Mouse (Mus musculus) C2C12 (cell line): ENCODE results near the gene Rufy1. TPM values are rescaled to one million over a fixed set of nuclear protein-coding genes. Genes with fewer than 3 reads are reported as not detected.

ENCODE experiments used
- H3K27me3 ChIP-seq: one replicate; pipeline ENCODE4 v1.6.1; 2011; ENCODE audit not compliant: control insufficient read depth, insufficient read depth, insufficient read length
- H3K36me3 ChIP-seq: one replicate; pipeline ENCODE4 v1.6.1; 2011; ENCODE audit not compliant: control insufficient read depth, insufficient read depth
- H3K4me3 ChIP-seq: one replicate; pipeline ENCODE4 v1.5.1; 2011; ENCODE audit warnings: mild to moderate bottlenecking, control low read depth; ENCODE audit not compliant: poor library complexity, insufficient read depth, severe bottlenecking
- H3K79me2 ChIP-seq: one replicate; pipeline ENCODE4 v1.6.1; 2011; ENCODE audit not compliant: control insufficient read depth, insufficient read depth
- H3K79me3 ChIP-seq: one replicate; pipeline ENCODE4 v1.6.1; 2011; ENCODE audit warnings: low read depth, control low read depth
- H3ac ChIP-seq: one replicate; pipeline ENCODE3; 2011; ENCODE audit warnings: low read depth; ENCODE audit not compliant: control insufficient read depth, insufficient read length
- CEBPB ChIP-seq: IDR thresholded peaks from one replicate; pipeline ENCODE4 v1.6.1; 2011; ENCODE audit warnings: low read depth, mild to moderate bottlenecking, control low read depth, moderate library complexity
- CTCF ChIP-seq: IDR thresholded peaks from one replicate; pipeline ENCODE4 v1.5.1; 2011; ENCODE audit not compliant: control insufficient read depth, insufficient read depth, insufficient read length
- FOSL1 ChIP-seq: IDR thresholded peaks from one replicate; pipeline ENCODE4 v1.8.0; 2011; ENCODE audit warnings: mild to moderate bottlenecking, low read length; ENCODE audit not compliant: poor library complexity, insufficient read depth, severe bottlenecking
- MAX ChIP-seq: IDR thresholded peaks from one replicate; pipeline ENCODE4 v1.6.1; 2011; ENCODE audit warnings: mild to moderate bottlenecking, control low read depth
- MYOD1 ChIP-seq: IDR thresholded peaks from one replicate; pipeline ENCODE4 v1.6.1; 2011; ENCODE audit warnings: low read depth; ENCODE audit not compliant: control insufficient read depth, insufficient read length
- MYOG ChIP-seq: IDR thresholded peaks from one replicate; pipeline ENCODE4 v1.6.1; 2011; ENCODE audit not compliant: control insufficient read depth, insufficient read length; ENCODE audit errors: extremely low read depth
- USF1 ChIP-seq: IDR thresholded peaks from one replicate; pipeline ENCODE4 v1.6.1; 2011; ENCODE audit warnings: low read depth, mild to moderate bottlenecking, control low read depth, moderate library complexity
- polyA plus RNA-seq: library from polyadenylated mRNA; unstranded; fragments of >200 nt; fragmentation: generic; extraction: Trizol; gene quantifications from one replicate; pipeline ENCODE4 v1.2.1, GENCODE M21; 2012; ENCODE audit warnings: missing spikeins

Rufy1 gene
- polyA plus RNA-seq, 1 experiment, result 11.1 TPM

DNA sequence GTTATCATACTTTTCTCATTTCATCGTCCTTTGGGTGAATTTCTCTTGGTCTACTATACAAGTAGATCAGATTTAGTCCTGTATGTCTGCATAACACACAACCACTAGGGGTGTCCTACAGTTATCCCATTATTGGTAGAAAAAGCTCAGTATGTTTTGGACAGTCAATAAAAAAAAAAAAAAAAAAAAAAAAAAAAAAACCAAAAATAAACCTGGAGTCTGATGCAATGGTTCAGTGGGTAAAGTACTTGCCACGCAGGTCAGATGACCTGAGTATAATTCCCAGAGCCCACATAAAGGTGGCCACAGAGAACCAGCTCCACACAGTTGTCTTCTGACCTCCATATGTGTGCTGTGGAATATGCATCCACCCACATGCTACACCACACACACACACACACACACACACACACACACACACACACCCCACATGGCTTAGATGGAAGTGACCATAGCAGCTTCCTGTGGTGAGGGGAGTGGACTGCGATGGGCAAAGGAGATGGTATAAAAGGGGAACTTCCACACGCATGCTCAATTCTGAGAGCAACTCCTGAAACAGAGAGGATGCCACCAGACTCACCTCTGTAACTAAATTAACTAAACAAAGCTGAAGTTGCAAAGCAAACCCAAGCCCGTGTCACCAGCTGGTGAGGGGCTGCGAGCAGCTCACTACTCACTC lies 15.2 kb downstream of the Rufy1 start:
- H3K36me3 ChIP-seq, result peaks cover 43% of the 10 kb centered on the region
- no peak overlapping the region for H3K4me3 ChIP-seq
- no peak overlapping the region for H3ac ChIP-seq
- no peaks in the 10 kb centered on the region for H3K79me2 ChIP-seq
- H3K79me3 ChIP-seq, result no peaks in the 10 kb centered on the region
- no peak for TF ChIP-seq FOSL1
- no peak for TF ChIP-seq MAX
- no peak for TF ChIP-seq CEBPB
- TF ChIP-seq CTCF, result no peak
- TF ChIP-seq MYOD1, result no peak
- TF ChIP-seq MYOG, result no peak
- TF ChIP-seq USF1, result no peak
- H3K27me3 ChIP-seq, result no peaks in the 10 kb centered on the region

GRCm38 (mm10) chr11:50407235-50407634 lies 23.7 kb downstream of the Rufy1 start:
- TF ChIP-seq MYOD1 (no peak), CTCF (no peak), CEBPB (no peak), USF1 (no peak), MYOG (no peak), MAX (no peak), FOSL1 (no peak)
- H3K79me3 ChIP-seq, result no peaks in the 10 kb centered on the region
- H3K27me3 ChIP-seq, result no peaks in the 10 kb centered on the region
- H3K79me2 ChIP-seq, result no peaks in the 10 kb centered on the region
- peaks cover 50% of the 10 kb centered on the region for H3K36me3 ChIP-seq
- H3ac ChIP-seq, result no peak overlapping the region
- H3K4me3 ChIP-seq, result no peak overlapping the region

DNA sequence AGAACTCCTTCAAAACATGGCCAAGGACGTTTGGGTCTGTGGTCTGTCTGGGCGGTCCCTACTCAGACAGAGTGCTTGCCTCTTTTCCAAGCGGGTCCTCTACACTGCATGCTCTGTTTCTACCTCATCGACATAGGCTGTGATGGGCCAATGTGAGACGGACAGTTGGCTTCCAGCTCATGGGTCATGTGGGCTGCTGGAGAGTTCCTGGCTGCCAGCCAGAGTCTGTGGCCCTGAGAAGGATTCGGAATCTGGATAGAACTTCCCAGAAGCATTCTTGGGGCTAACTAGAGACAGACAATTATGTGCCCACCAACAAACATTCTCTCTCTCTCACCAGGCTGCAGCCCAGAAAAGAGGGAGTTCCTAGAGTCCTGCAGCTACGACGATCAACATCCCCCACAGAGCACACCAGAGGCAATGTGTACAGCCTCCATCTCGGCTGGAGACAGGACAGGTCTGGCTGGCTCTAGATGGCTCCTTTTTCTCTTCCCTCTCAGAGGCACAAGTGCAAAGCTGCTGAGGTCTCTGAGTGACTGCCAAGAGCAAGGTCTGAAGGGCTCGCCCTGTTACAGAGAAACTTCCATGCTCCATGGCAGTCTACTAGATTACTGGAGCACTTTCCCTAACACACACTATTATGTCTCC lies 27.4 kb downstream of the Rufy1 start:
- H3ac ChIP-seq, result no peak overlapping the region
- H3K79me3 ChIP-seq, result no peaks in the 10 kb centered on the region
- no peaks in the 10 kb centered on the region for H3K27me3 ChIP-seq
- H3K36me3 ChIP-seq, result peaks cover 59% of the 10 kb centered on the region
- H3K4me3 ChIP-seq, result no peak overlapping the region
- TF ChIP-seq CEBPB (no peak), MYOG (no peak), FOSL1 (no peak), MYOD1 (no peak), MAX (no peak), CTCF (no peak), USF1 (no peak)
- no peaks in the 10 kb centered on the region for H3K79me2 ChIP-seq

- H3K27me3 ChIP-seq, result no peaks in the 10 kb centered on the region
- TF ChIP-seq USF1 (no peak), FOSL1 (no peak), CTCF (no peak), MYOD1 (no peak), MAX (no peak), CEBPB (no peak), MYOG (no peak)
- no peaks in the 10 kb centered on the region for H3K79me2 ChIP-seq
- H3K4me3 ChIP-seq, result no peak overlapping the region
- peaks cover 66% of the 10 kb centered on the region for H3K36me3 ChIP-seq
- no peak overlapping the region for H3ac ChIP-seq
- H3K79me3 ChIP-seq, result no peaks in the 10 kb centered on the region
These were observed 28.4 kb downstream of the Rufy1 start for GRCm38 (mm10) chr11:50402481-50402880.

DNA sequence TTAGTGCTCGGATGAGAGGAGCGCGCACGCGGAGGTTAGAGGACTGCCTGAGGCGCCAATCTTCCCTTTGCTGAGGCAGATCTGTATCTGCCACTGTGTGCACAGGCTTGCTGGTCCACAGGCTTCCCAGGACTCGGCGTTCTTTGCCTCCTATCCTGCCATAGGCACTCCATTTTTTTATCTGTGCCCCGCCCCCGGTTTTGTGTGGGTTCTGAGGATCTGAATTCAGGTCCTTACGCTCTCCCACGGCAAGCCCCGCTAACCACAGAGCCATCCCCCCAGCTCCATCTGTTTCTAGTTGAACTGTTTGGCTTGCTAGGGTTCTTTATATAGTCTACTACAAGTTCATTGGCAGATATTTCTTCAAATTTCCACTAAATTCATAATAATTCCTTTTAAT lies 32.1 kb downstream of the Rufy1 start:
- H3K79me3 ChIP-seq, result no peaks in the 10 kb centered on the region
- no peak overlapping the region for H3K4me3 ChIP-seq
- H3K27me3 ChIP-seq, result no peaks in the 10 kb centered on the region
- no peak overlapping the region for H3ac ChIP-seq
- H3K36me3 ChIP-seq, result peaks cover 68% of the 10 kb centered on the region
- no peaks in the 10 kb centered on the region for H3K79me2 ChIP-seq
- TF ChIP-seq MYOG (no peak), CTCF (no peak), MAX (no peak)
